Mouse (Mus musculus) intestine, postnatal 0 days (tissue): ENCODE measurements around the gene Timd2. TPM values are rescaled to one million over a fixed set of nuclear protein-coding genes. Genes with fewer than 3 reads are reported as not detected.
"Not testable (repeated sequence)": the region's sequence is repeated elsewhere in the genome, so short reads cannot be mapped to it uniquely, and the experiment has no call there.

Experiments
- ATAC-seq: fragments of 200-750 bp; cut with Nextera tagmentation; 2 replicates; pipeline ENCODE4 v1.8.0; 2017; ENCODE audit warnings: mild to moderate bottlenecking, moderate TSS enrichment, moderate library complexity
- H3K27ac ChIP-seq: fragments of 300-500 bp; sonication (generic); 2 replicates; pipeline ENCODE4 v1.5.1; 2014; ENCODE audit warnings: mild to moderate bottlenecking, low read depth, low read length, moderate library complexity
- H3K27me3 ChIP-seq: fragments of 300-500 bp; sonication (generic); replicated peaks from 2 replicates; pipeline ENCODE4 v1.6.1; 2014; ENCODE audit warnings: low read length, mixed read lengths; ENCODE audit not compliant: control insufficient read depth, insufficient read depth
- H3K36me3 ChIP-seq: fragments of 300-500 bp; sonication (generic); 2 replicates; pipeline ENCODE4 v1.6.1; 2014; ENCODE audit warnings: mild to moderate bottlenecking, moderate library complexity; ENCODE audit not compliant: control insufficient read depth, insufficient read depth
- H3K4me1 ChIP-seq: fragments of 300-500 bp; sonication (generic); replicated peaks from 2 replicates; pipeline ENCODE4 v1.6.1; 2014; ENCODE audit warnings: antibody characterized with exemption, low read length, mixed read lengths; ENCODE audit not compliant: control insufficient read depth, insufficient read depth
- H3K4me2 ChIP-seq: fragments of 300-500 bp; sonication (generic); replicated peaks from 2 replicates; pipeline ENCODE4 v1.6.1; 2014; ENCODE audit warnings: low read depth, mild to moderate bottlenecking, moderate library complexity
- H3K4me3 ChIP-seq: fragments of 300-500 bp; sonication (generic); 2 replicates; pipeline ENCODE4 v1.5.1; 2014; ENCODE audit warnings: low read depth, low read length
- H3K9ac ChIP-seq: fragments of 300-500 bp; sonication (generic); 2 replicates; pipeline ENCODE4 v1.6.1; 2014; ENCODE audit warnings: mild to moderate bottlenecking, low read depth, low read length
- H3K9me3 ChIP-seq: fragments of 300-500 bp; sonication (generic); 2 replicates; pipeline ENCODE4 v1.6.1; 2016; ENCODE audit warnings: mixed run types; ENCODE audit not compliant: control insufficient read depth
- CTCF ChIP-seq: sonication (generic); IDR thresholded peaks from 2 replicates; pipeline ENCODE4 v1.5.1; 2016; ENCODE audit warnings: low read depth, mild to moderate bottlenecking, control low read depth, antibody characterized with exemption, moderate library complexity
- WGBS: fragments of 180-500 bp; shearing (Covaris S2); extraction: QIAGEN DNeasy Blood & Tissue Kit; methylation state at CpG from one replicate; pipeline ENCODE4 v1.1.7; 2014; 5-methylcytosine and 5-hydroxymethylcytosine counted together
- polyA plus RNA-seq: library from polyadenylated mRNA; unstranded; fragments of >200 nt; fragmentation: Nextera tagmentation; extraction: Ambion mirVana; gene quantifications from 2 replicates; pipeline ENCODE4 v1.2.1, GENCODE M21; 2015

Timd2 gene
- polyA plus RNA-seq, 1 experiment from 2014 or later: 1.9 TPM

DNA sequence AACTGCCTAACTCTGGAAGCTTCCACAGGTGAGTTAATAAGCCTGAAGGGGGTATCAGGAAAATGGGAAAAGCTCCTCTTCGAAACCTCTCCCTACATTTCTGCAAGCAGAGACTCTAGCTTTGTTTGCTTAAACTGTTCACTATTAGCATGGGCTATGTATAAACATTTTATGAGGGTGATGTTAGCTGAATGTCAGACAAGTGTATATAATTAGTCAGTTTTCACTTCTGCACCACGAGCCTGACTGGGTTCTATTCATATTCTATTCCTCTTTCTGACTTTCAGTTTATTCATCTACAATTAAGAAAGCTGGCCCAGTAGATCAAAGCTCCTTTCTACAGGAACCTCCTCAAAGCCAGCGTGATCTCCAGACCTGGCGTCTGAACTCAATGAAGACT lies 32.6 kb upstream of the Timd2 start:
- H3K9ac ChIP-seq: no peak overlapping the region
- H3K4me3 ChIP-seq: no peak overlapping the region
- 63% methylated on average over 4 of the region's 4 CpGs for WGBS
- H3K27me3 ChIP-seq: no peaks in the 10 kb centered on the region
- no peaks in the 10 kb centered on the region for H3K36me3 ChIP-seq
- no peak overlapping the region for H3K4me2 ChIP-seq
- ATAC-seq: no peak
- H3K27ac ChIP-seq: no peak overlapping the region
- H3K4me1 ChIP-seq: no peaks in the 10 kb centered on the region
- no peaks in the 10 kb centered on the region for H3K9me3 ChIP-seq
- TF ChIP-seq CTCF: no peak

DNA sequence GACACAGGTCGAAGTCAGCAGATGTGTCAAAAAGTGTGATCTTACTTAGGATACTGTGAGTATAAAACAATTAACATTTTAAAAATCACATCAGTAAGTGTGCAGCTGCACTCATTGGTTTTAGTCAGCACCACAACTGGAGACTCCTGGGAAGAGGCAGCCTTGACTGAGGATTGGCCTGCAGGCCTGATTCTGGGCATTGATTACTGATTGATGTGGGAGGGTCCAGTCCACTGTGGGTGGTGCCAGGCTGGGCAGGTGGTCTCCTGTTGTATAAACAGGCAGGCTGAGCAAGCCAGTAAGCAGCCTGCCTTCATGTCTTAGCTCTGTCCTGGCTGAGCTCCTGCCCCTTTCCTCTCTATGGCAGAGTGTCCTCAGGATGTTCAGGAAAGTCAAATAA lies 28.2 kb upstream of the Timd2 start, which contains the start of gene Havcr1:
Gene Havcr1, plus strand, starts transcription at position 5 of the 400 bp plus-strand sequence.
- H3K27ac ChIP-seq, H3K36me3 ChIP-seq, H3K4me3 ChIP-seq, ATAC-seq, H3K9ac ChIP-seq, H3K4me2 ChIP-seq, H3K27me3 ChIP-seq, H3K4me1 ChIP-seq, H3K9me3 ChIP-seq: not testable (repeated sequence)
- 91% methylated on average over 1 of the region's 1 CpGs for WGBS

GRCm38 (mm10) chr11:46734617-46735016 lies 27.8 kb upstream of the Timd2 start:
- no peak for TF ChIP-seq CTCF
- no peak overlapping the region for H3K27ac ChIP-seq
- no peak overlapping the region for H3K9ac ChIP-seq
- no peaks in the 10 kb centered on the region for H3K36me3 ChIP-seq
- H3K4me3 ChIP-seq: no peak overlapping the region
- whole genome bisulfite sequencing: 14% methylated on average over 1 of the region's 1 CpGs
- no peaks in the 10 kb centered on the region for H3K9me3 ChIP-seq
- no peak for ATAC-seq
- no peak overlapping the region for H3K4me2 ChIP-seq
- H3K27me3 ChIP-seq: no peaks in the 10 kb centered on the region
- no peaks in the 10 kb centered on the region for H3K4me1 ChIP-seq

DNA sequence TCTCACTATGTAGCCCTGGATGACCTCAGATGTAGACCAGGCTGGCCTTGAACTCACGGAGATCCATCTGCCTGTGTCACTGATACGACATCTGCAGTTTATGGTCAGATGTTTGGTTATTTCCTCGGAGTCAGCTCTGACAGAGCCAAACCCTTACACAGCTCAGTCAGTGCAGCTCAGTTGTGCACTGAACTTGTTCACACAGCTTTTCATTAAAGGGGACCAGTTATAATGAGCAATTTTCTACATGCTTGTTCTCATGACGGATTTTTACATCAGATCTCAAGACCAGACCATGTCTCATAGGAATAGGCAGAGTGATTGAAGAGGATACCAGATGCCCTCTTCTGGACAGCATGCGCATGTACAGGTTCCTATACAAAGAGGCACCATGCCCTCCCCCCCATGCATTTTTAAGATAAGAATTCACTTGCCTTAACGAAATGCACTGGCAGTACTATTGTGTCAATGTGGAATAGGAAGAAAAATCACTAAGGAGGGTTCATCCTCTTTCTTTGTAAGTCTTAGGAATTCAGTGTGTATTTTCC lies 26.5 kb upstream of the Timd2 start:
- H3K9me3 ChIP-seq: no peaks in the 10 kb centered on the region
- peak; percentile 58 for TF ChIP-seq CTCF
- H3K27ac ChIP-seq: no peak overlapping the region
- no peak for ATAC-seq
- no peaks in the 10 kb centered on the region for H3K36me3 ChIP-seq
- WGBS: 59% methylated on average over 6 of the region's 6 CpGs
- H3K4me3 ChIP-seq: no peak overlapping the region
- H3K4me1 ChIP-seq: no peaks in the 10 kb centered on the region
- H3K9ac ChIP-seq: no peak overlapping the region
- H3K27me3 ChIP-seq: no peaks in the 10 kb centered on the region
- no peak overlapping the region for H3K4me2 ChIP-seq

DNA sequence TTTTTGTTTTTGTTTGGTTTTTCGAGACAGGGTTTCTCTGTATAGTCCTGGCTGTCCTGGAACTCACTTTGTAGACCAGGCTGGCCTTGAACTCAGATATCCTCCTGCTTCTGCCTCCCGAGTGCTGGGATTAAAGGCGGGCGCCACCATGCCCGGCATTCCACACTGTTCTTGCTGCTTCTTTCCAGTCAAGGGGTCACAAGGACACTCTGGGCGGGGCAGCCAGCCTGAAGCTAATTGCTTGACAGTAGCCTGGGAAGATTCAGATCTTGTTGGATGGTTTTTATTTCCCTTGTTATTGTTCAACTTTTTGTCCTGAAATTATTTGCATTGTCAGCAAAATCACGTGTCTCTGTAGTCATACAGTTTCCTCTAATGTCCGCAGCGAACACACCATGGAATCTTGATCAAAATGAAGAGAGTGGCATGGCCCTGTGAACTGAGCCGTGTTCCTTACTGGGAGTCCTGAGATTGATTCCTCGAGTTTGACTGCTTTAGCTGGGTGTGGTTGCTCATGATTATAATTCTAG lies 24.7 kb upstream of the Timd2 start:
- no peaks in the 10 kb centered on the region for H3K36me3 ChIP-seq
- no peak for ATAC-seq
- H3K4me1 ChIP-seq: no peaks in the 10 kb centered on the region
- H3K27me3 ChIP-seq: no peaks in the 10 kb centered on the region
- no peaks in the 10 kb centered on the region for H3K9me3 ChIP-seq
- no peak overlapping the region for H3K27ac ChIP-seq
- no peak overlapping the region for H3K4me3 ChIP-seq
- H3K9ac ChIP-seq: no peak overlapping the region
- no peak for TF ChIP-seq CTCF
- WGBS: 77% methylated on average over 11 of the region's 11 CpGs
- H3K4me2 ChIP-seq: no peak overlapping the region

DNA sequence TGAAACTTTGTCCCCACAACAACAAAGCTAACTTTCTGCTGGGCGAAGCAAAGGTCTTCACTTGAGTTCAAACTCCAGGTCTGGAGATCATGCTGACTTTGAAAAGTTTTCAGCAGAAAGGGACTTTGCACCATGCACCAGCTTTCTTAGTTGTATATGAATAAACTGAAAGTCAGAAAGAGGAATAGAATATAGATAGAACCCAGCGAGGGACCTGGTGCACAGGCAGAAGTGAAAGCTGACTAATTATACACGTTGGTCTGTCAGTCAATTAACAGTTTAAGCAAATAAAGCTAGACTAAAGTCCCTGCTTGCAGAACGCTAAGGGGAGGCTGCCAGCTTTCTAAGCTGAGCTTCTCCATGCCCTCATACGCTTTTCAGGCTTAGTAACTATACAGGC lies 8.0 kb downstream of the Timd2 start:
- 55% methylated on average over 5 of the region's 5 CpGs for WGBS
- H3K9ac ChIP-seq: no peak overlapping the region
- no peak overlapping the region for H3K4me2 ChIP-seq
- no peaks in the 10 kb centered on the region for H3K4me1 ChIP-seq
- H3K9me3 ChIP-seq: no peaks in the 10 kb centered on the region
- no peaks in the 10 kb centered on the region for H3K36me3 ChIP-seq
- no peaks in the 10 kb centered on the region for H3K27me3 ChIP-seq
- no peak overlapping the region for H3K4me3 ChIP-seq
- peak; percentile 66 for ATAC-seq
- no peak overlapping the region for H3K27ac ChIP-seq
- TF ChIP-seq CTCF: no peak

DNA sequence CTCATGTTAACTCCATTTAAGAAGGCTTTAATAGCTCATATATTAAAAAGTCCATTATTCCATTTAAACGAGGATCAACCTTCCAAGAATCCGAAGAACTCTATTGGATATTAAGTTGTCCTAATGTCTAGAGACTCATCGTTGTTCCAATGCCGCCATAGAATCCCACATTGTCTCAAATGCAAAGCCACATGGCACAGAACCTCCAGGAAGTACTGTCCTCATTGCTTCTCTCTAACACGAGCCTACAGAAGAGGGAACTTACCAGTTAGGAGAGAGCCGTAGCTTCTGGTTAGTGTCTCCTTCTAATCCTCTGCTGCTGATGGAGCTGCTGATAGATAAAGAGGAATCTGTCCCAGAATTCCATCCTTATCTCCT lies 8.6 kb downstream of the Timd2 start:
- H3K36me3 ChIP-seq: no peaks in the 10 kb centered on the region

More for the DNA sequence above, 8.6 kb downstream of the Timd2 start:
- Histone ChIP-seq H3K27me3 (no peaks in the 10 kb centered on the region), H3K4me1 (no peaks in the 10 kb centered on the region), H3K9me3 (no peaks in the 10 kb centered on the region), H3K9ac (no peak overlapping the region), H3K4me2 (no peak overlapping the region), H3K4me3 (no peak overlapping the region), H3K27ac (no peak overlapping the region)
- 79% methylated on average over 6 of the region's 6 CpGs for WGBS
- no peak for TF ChIP-seq CTCF
- ATAC-seq: no peak
